Mouse (Mus musculus): ENCODE results near the gene Ccdc77. TPM values are rescaled to one million over a fixed set of nuclear protein-coding genes. Genes with fewer than 3 reads are reported as not detected.

The Ccdc77 gene
- polyA plus RNA-seq, 1 experiment = 59.3 TPM

DNA sequence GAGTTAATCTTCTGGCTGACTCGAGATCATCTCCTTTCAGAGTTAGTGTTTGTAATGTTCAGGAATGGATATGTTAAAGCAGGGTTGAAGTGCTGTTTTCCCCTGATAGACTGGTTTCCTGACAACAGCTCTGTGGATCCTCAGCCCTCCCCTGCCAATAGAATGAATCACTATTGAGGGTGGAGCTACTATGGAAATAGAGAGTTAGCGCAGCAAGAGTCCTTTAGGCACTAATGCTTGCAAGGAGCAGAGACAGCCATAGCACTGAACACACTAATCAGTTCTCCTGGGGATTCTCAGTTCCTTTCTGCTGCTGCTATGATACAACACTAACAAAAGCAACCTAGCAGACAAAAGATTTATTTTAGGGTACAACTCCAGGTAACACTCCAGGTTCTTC, 43.8 kb downstream of the Ccdc77 start:
- Histone ChIP-seq H3K27ac (ENCODE audit: insufficient read depth, low read length) (no peak overlapping the region; the same call in 1 of the 2 replicates), H3K9me3 (replicated peaks; ENCODE audit: control insufficient read depth, insufficient read depth, low read length, poor library complexity, severe bottlenecking) (no peaks in the 10 kb centered on the region), H3K9ac (ENCODE audit: low read depth, poor library complexity, severe bottlenecking) (no peak overlapping the region), H3K4me1 (ENCODE audit: control insufficient read depth, insufficient read depth, low read length) (no peaks in the 10 kb centered on the region), H3K4me3 (ENCODE audit: low read depth, low read length) (no peak overlapping the region), H3K36me3 (ENCODE audit: control insufficient read depth, insufficient read depth, low read length, poor library complexity, severe bottlenecking) (peaks cover 8% of the 10 kb centered on the region; the same call in 1 of the 2 replicates), H3K27me3 (ENCODE audit: control insufficient read depth, insufficient read depth, low read length, poor library complexity, severe bottlenecking) (no peaks in the 10 kb centered on the region)
- no peak for TF ChIP-seq EP300 (IDR thresholded peaks at IDR 0.05; ENCODE audit: insufficient read depth, low read depth, low read length)
- no peak for TF ChIP-seq POLR2A (IDR thresholded peaks at IDR 0.05; ENCODE audit: insufficient read depth, low read length)
- TF ChIP-seq CTCF (IDR thresholded peaks at IDR 0.05; ENCODE audit: low read depth, low read length) = no peak

DNA sequence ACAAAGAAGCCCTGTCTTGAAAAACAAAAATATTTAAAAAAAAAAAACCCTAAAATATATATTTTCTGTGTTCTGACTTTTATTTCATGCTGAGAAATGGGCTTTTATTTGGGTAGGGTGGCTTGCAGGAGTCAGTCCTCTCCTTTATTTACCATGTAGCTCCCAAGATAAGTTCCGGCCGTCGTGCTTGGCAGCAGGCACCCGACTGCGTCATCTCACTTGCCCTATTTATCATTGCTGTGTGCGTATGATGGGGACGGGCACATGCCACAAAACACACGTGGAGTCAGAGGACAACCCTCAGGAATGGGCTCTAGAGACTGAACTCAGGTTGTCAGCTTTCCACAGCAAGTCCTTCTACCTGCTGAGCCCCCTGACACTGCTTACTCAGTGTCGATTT, 45.0 kb downstream of the Ccdc77 start:
- TF ChIP-seq EP300 (IDR thresholded peaks at IDR 0.05; ENCODE audit: insufficient read depth, low read depth, low read length) (no peak), POLR2A (IDR thresholded peaks at IDR 0.05; ENCODE audit: insufficient read depth, low read length) (no peak), CTCF (IDR thresholded peaks at IDR 0.05; ENCODE audit: low read depth, low read length) (no peak)
- no peaks in the 10 kb centered on the region for H3K36me3 ChIP-seq (ENCODE audit: control insufficient read depth, insufficient read depth, low read length, poor library complexity, severe bottlenecking)
- H3K4me1 ChIP-seq (ENCODE audit: control insufficient read depth, insufficient read depth, low read length) = no peaks in the 10 kb centered on the region
- no peaks in the 10 kb centered on the region for H3K27me3 ChIP-seq (ENCODE audit: control insufficient read depth, insufficient read depth, low read length, poor library complexity, severe bottlenecking)
- H3K4me3 ChIP-seq (ENCODE audit: low read depth, low read length) = no peak overlapping the region
- H3K9ac ChIP-seq (ENCODE audit: low read depth, poor library complexity, severe bottlenecking) = no peak overlapping the region
- H3K27ac ChIP-seq (ENCODE audit: insufficient read depth, low read length) = no peak overlapping the region
- H3K9me3 ChIP-seq (replicated peaks; ENCODE audit: control insufficient read depth, insufficient read depth, low read length, poor library complexity, severe bottlenecking) = no peaks in the 10 kb centered on the region

DNA sequence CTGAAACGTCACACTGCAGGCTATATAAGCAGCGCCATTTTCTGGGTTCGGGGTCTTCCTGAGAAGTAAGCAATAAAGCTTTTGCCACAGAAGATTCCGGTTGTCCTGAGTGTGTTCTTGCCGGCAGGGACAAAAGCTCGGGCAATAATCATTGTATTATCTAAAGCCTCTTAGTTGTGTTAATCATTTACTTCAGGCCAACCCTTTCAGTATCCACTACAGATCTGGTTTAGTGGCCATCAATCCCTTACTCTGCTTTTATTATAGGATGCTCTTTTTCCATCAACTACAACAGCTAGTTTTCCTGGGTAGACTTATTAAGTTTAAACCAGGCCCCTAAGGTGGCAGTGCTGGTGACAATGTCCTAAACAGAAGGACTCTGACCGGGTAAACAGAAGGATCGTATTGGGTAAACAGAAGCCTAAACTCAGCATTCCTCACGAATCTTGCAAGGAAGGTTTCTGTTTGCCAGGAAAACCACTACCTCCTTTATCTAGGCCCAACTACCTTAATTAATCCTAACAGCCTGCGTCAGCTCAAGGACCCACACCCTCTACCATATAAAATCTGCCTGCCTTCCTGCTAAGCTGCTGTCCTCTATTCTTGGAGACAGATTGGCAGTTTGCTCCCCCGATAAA, 45.8 kb downstream of the Ccdc77 start:
- Histone ChIP-seq H3K27ac (ENCODE audit: insufficient read depth, low read length) (no peak overlapping the region), H3K9me3 (replicated peaks; ENCODE audit: control insufficient read depth, insufficient read depth, low read length, poor library complexity, severe bottlenecking) (no peaks in the 10 kb centered on the region), H3K9ac (ENCODE audit: low read depth, poor library complexity, severe bottlenecking) (no peak overlapping the region)

DNA sequence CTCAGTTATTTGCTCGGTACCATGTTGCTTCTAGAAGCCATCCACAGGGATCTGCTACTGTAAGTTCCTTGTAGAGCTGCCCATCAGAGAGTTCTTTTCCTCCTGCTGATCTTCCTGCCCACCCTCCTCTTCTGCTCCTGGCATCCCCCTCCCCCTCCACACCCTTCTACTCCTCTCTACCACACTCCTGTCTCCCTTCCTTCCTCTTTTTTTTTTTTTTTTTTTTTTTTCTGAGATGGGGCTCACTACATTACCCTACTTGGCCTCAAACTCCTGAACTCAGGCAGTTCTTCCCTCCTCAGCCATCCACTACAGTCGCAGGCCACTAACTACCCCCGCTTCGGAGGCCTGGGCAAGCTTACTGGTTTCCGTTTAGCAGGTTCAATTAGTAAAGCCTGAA, 51.7 kb downstream of the Ccdc77 start:
- TF ChIP-seq EP300 (IDR thresholded peaks at IDR 0.05; ENCODE audit: insufficient read depth, low read depth, low read length) (no peak), CTCF (IDR thresholded peaks at IDR 0.05; ENCODE audit: low read depth, low read length) (no peak), POLR2A (IDR thresholded peaks at IDR 0.05; ENCODE audit: insufficient read depth, low read length) (no peak)
- Histone ChIP-seq H3K4me3 (ENCODE audit: low read depth, low read length) (no peak overlapping the region), H3K9me3 (replicated peaks; ENCODE audit: control insufficient read depth, insufficient read depth, low read length, poor library complexity, severe bottlenecking) (no peaks in the 10 kb centered on the region), H3K36me3 (ENCODE audit: control insufficient read depth, insufficient read depth, low read length, poor library complexity, severe bottlenecking) (no peaks in the 10 kb centered on the region), H3K27ac (ENCODE audit: insufficient read depth, low read length) (no peak overlapping the region), H3K27me3 (ENCODE audit: control insufficient read depth, insufficient read depth, low read length, poor library complexity, severe bottlenecking) (no peaks in the 10 kb centered on the region), H3K9ac (ENCODE audit: low read depth, poor library complexity, severe bottlenecking) (no peak overlapping the region), H3K4me1 (ENCODE audit: control insufficient read depth, insufficient read depth, low read length) (peaks cover 3% of the 10 kb centered on the region)

More for the DNA sequence above, 45.8 kb downstream of the Ccdc77 start:
- no peaks in the 10 kb centered on the region for H3K4me1 ChIP-seq (ENCODE audit: control insufficient read depth, insufficient read depth, low read length)
- H3K36me3 ChIP-seq (ENCODE audit: control insufficient read depth, insufficient read depth, low read length, poor library complexity, severe bottlenecking) = no peaks in the 10 kb centered on the region
- no peak for TF ChIP-seq POLR2A (IDR thresholded peaks at IDR 0.05; ENCODE audit: insufficient read depth, low read length)
- TF ChIP-seq EP300 (IDR thresholded peaks at IDR 0.05; ENCODE audit: insufficient read depth, low read depth, low read length) = no peak
- TF ChIP-seq CTCF (IDR thresholded peaks at IDR 0.05; ENCODE audit: low read depth, low read length) = no peak
- H3K4me3 ChIP-seq (ENCODE audit: low read depth, low read length) = no peak overlapping the region
- H3K27me3 ChIP-seq (ENCODE audit: control insufficient read depth, insufficient read depth, low read length, poor library complexity, severe bottlenecking) = no peaks in the 10 kb centered on the region

DNA sequence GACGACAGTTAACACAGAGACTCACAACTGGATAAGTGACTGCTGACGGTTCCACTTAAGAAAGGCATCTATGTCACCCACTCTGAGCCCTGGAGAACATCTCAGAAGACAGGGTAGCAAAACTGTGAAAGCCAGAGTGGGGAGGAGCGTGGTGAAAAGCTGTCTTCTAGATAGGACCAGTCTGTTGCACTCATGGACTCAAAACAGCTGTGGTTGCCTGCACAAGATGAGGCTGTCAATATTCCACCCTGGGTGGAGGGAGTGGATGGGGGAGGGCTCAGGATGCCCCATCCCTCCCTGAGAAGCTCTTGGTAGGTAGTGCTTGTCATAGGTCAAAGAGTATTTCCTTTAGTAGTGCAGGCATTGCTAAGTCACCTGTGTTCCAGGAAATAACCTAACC, 54.4 kb downstream of the Ccdc77 start:
- Histone ChIP-seq H3K9ac (ENCODE audit: low read depth, poor library complexity, severe bottlenecking) (no peak overlapping the region), H3K36me3 (ENCODE audit: control insufficient read depth, insufficient read depth, low read length, poor library complexity, severe bottlenecking) (no peaks in the 10 kb centered on the region), H3K9me3 (replicated peaks; ENCODE audit: control insufficient read depth, insufficient read depth, low read length, poor library complexity, severe bottlenecking) (no peaks in the 10 kb centered on the region), H3K27ac (ENCODE audit: insufficient read depth, low read length) (no peak overlapping the region), H3K27me3 (ENCODE audit: control insufficient read depth, insufficient read depth, low read length, poor library complexity, severe bottlenecking) (no peaks in the 10 kb centered on the region), H3K4me3 (ENCODE audit: low read depth, low read length) (no peak overlapping the region), H3K4me1 (ENCODE audit: control insufficient read depth, insufficient read depth, low read length) (peaks cover 4% of the 10 kb centered on the region)
- TF ChIP-seq POLR2A (IDR thresholded peaks at IDR 0.05; ENCODE audit: insufficient read depth, low read length) (no peak), EP300 (IDR thresholded peaks at IDR 0.05; ENCODE audit: insufficient read depth, low read depth, low read length) (no peak)

DNA sequence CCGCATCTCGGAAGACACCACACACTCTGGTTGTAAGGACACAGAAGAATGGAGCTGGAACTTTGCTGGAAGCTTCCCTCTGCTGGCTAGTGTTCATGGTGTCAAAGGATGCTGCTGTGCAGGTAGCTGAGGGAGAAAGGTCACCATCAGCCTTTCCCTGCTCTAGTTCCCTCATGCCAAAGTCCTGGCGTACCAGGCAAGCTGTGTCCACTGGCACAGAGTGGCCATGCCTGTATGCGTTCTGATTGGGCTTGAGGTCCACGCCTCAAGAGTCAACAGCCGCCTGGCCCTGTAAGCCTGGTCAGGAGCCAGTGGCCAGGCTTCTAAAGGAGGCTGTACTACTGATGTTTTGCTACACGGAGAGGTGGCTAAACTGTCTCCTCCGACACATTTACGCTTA, 54.8 kb downstream of the Ccdc77 start:
- Histone ChIP-seq H3K9ac (ENCODE audit: low read depth, poor library complexity, severe bottlenecking) (no peak overlapping the region), H3K4me3 (ENCODE audit: low read depth, low read length) (no peak overlapping the region), H3K27ac (ENCODE audit: insufficient read depth, low read length) (no peak overlapping the region), H3K27me3 (ENCODE audit: control insufficient read depth, insufficient read depth, low read length, poor library complexity, severe bottlenecking) (no peaks in the 10 kb centered on the region), H3K4me1 (ENCODE audit: control insufficient read depth, insufficient read depth, low read length) (peaks cover 4% of the 10 kb centered on the region), H3K9me3 (replicated peaks; ENCODE audit: control insufficient read depth, insufficient read depth, low read length, poor library complexity, severe bottlenecking) (no peaks in the 10 kb centered on the region), H3K36me3 (ENCODE audit: control insufficient read depth, insufficient read depth, low read length, poor library complexity, severe bottlenecking) (no peaks in the 10 kb centered on the region)
- no peak for TF ChIP-seq CTCF (IDR thresholded peaks at IDR 0.05; ENCODE audit: low read depth, low read length)
- TF ChIP-seq POLR2A (IDR thresholded peaks at IDR 0.05; ENCODE audit: insufficient read depth, low read length) = no peak
- no peak for TF ChIP-seq EP300 (IDR thresholded peaks at IDR 0.05; ENCODE audit: insufficient read depth, low read depth, low read length)

Measured in ES-Bruce4 (cell line).